Mouse (Mus musculus) CD4-positive, CD25-positive, alpha-beta regulatory T cell, adult 4 months (primary cell): ENCODE data around the gene Arhgef40. TPM values are rescaled to one million over a fixed set of nuclear protein-coding genes. Genes with fewer than 3 reads are reported as not detected.
A peak's percentile ranks its signal among the peaks of the same experiment; 100 is the strongest.

Source experiments
- ATAC-seq: one replicate; pipeline ENCODE4 v1.8.0; 2017
- polyA plus RNA-seq, 2 experiments: library from polyadenylated mRNA; unstranded; fragments of 100-300 nt; shearing (Covaris generic); gene quantifications; one replicate each; pipeline ENCODE4 v1.2.1; 2017

Arhgef40 gene
- polyA plus RNA-seq = under 1 TPM in 1 of 2 experiments, not detected in 1; 0.70 TPM

GRCm38 (mm10) chr14:51984247-51985231 is at the start of gene Arhgef40:
Arhgef40 (plus strand) TSS chr14:51984719.
- peak; percentile 49 for ATAC-seq

- no peak for ATAC-seq
These were observed 45.5 kb upstream of the Arhgef40 start for GRCm38 (mm10) chr14:51939005-51939404.

GRCm38 (mm10) chr14:51940944-51941560 is 43.5 kb upstream of the Arhgef40 start:
- ATAC-seq = no peak

- no peak for ATAC-seq
These were observed 42.9 kb upstream of the Arhgef40 start for GRCm38 (mm10) chr14:51941577-51941976.

GRCm38 (mm10) chr14:51942236-51942635 is 42.3 kb upstream of the Arhgef40 start:
- ATAC-seq = no peak

- ATAC-seq = no peak
These were observed 41.2 kb upstream of the Arhgef40 start for GRCm38 (mm10) chr14:51943336-51943735.

GRCm38 (mm10) chr14:51960316-51960715 is 24.2 kb upstream of the Arhgef40 start:
- ATAC-seq = no peak

GRCm38 (mm10) chr14:51967400-51967799 is 17.1 kb upstream of the Arhgef40 start:
- ATAC-seq = no peak

- no peak for ATAC-seq
These were observed 5.3 kb upstream of the Arhgef40 start for GRCm38 (mm10) chr14:51979252-51979651.

GRCm38 (mm10) chr14:51983251-51983650 is 1.3 kb upstream of the Arhgef40 start:
- ATAC-seq = no peak

- ATAC-seq = no peak
These were observed 668 bp upstream of the Arhgef40 start for GRCm38 (mm10) chr14:51983855-51984246.

- peak; percentile 5 for ATAC-seq
These were observed 1.0 kb downstream of the Arhgef40 start for GRCm38 (mm10) chr14:51985301-51986152.

GRCm38 (mm10) chr14:51986153-51986505 is 1.6 kb downstream of the Arhgef40 start:
- ATAC-seq = no peak

- no peak for ATAC-seq
These were observed 2.7 kb downstream of the Arhgef40 start for GRCm38 (mm10) chr14:51987177-51987576.

GRCm38 (mm10) chr14:51988731-51989130 is 4.2 kb downstream of the Arhgef40 start:
- no peak for ATAC-seq

- no peak for ATAC-seq
These were observed 5.0 kb downstream of the Arhgef40 start for GRCm38 (mm10) chr14:51989461-51989970.

- no peak for ATAC-seq
These were observed 9.9 kb downstream of the Arhgef40 start for GRCm38 (mm10) chr14:51994453-51994852.

- ATAC-seq = no peak
These were observed 10.8 kb downstream of the Arhgef40 start for GRCm38 (mm10) chr14:51995219-51995871.

- ATAC-seq = no peak
These were observed 11.8 kb downstream of the Arhgef40 start for GRCm38 (mm10) chr14:51996231-51996841.

- no peak for ATAC-seq
These were observed 12.3 kb downstream of the Arhgef40 start for GRCm38 (mm10) chr14:51996866-51997265.

- no peak for ATAC-seq
These were observed 13.0 kb downstream of the Arhgef40 start for GRCm38 (mm10) chr14:51997483-51997882.
